Mouse (Mus musculus) hematopoietic stem cell, adult 5-6 weeks (primary cell): Measurements from ENCODE around the gene Dtx3. TPM values are rescaled to one million over a fixed set of nuclear protein-coding genes. Genes with fewer than 3 reads are reported as not detected.
"Not testable (repeated sequence)": the region's sequence is repeated elsewhere in the genome, so short reads cannot be mapped to it uniquely, and the experiment has no call there.

Experiments used
- ATAC-seq, 2 experiments: fragments of 125-278 bp in 1 of 2; replicated peaks in 1 of 2; 2 replicates each; pipeline ENCODE4 v1.8.0; 2016 to 2017; ENCODE audit warnings: inconsistent platforms in 2 of 2, mild to moderate bottlenecking in 2 of 2, moderate number of reproducible peaks in 2 of 2, low read depth in 1 of 2, moderate TSS enrichment in 1 of 2; ENCODE audit not compliant: low FRiP score in 2 of 2, poor library complexity in 2 of 2, severe bottlenecking in 2 of 2, insufficient read depth in 1 of 2, low TSS enrichment in 1 of 2
- total RNA-seq: library from RNA; stranded (forward); fragments of 172-1452, 232-1000 nt; gene quantifications from 2 replicates; pipeline ENCODE4 v1.2.3, GENCODE M21; 2017

Gene Dtx3
- total RNA-seq, 1 experiment from 2014 or later, result 56.2 TPM

DNA sequence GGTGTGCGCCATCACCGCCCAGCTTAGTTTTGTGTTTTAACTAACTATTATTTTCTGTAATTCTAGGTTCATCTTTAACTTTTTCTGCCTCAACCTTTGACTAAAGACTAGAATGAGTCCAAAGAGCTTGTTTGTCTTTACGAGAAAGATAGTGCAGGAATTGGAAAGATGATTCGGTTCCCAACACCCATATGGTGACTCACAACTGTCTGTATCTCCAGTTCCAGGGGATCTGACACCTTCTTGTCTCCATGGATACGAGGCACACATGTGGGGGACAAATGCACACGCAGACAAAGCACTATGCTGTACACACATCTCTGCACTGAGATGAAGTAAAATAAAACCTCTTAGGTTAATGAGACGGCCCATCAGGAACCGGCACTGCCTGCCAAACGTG, 35.4 kb downstream of the Dtx3 start:
- ATAC-seq, result no peak

DNA sequence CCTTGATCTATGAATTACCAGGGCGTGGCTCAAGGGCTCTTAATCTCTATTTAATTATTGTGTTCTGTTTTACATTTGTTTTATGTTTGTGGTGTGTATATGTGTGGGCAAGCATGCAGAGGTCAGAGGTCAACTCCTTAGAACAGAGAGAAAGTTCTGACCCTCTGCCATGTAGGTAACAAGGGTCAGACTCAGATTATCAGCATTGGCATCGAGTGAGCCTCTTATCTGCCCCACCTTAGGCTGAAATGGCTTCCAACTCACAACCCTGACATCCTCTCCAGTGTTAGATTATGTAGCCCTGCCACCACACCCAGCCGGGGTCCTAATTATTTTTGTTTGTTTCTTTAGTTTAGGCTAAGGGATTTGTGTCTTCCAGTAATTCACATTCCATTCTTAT, 37.1 kb downstream of the Dtx3 start:
- ATAC-seq, result no peak

DNA sequence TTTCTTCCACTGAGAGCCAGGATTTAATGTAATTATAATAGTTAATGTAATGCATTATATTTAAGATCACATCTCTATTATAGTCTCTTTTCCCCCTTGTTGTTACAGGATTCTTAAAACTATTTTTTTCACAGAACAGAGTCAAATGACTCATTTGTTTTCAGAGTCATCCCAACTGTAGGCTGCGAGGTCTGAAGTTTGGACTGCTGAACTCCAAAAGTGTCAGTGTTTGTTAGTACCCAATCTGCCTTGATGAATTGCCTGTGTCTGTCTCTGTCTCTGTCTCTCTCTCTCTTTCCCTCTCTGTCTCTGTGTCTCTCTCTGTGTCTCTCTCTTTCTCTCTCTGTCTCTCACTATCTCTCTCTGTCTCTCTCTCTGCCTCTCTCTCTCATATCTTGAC, 39.0 kb downstream of the Dtx3 start:
- ATAC-seq, result no peak

DNA sequence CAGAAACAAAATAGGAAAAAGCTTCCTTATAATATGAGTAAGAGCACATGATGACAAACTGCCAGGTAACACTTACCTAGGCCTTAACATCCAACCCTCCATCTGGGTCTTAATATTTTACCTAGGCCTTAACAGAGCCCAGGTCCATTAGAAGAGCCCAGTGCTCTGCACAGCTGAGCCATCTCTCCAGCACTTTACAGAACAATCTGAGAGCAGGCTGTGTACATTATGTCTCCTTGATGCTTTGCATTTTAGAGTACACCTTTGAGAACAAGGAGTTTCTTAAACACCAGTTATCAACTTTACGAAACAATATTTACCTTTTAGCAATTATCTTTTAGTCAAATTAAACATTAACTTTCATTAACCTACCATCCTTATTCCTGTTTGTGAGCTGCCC, 39.4 kb downstream of the Dtx3 start:
- no peak for ATAC-seq

DNA sequence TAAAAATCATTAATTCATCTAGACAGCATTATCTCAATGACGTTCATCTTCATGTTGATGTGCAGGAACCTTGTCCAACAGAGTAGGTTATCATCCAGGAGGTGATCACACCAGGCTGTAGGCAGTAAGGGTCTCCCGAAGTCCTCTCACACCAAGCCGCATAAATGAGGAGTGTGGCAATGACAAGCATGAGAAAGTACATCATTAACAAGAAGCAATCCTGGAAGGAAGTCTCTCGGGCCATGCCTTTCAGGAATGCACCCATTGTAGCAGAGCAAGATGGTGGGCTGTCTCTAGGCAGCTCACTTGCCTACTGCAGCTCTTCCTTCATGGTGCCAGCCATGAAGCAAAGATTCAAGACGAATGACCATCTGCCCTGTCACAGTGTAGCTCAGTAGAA, 40.9 kb downstream of the Dtx3 start:
- ATAC-seq, result no peak

DNA sequence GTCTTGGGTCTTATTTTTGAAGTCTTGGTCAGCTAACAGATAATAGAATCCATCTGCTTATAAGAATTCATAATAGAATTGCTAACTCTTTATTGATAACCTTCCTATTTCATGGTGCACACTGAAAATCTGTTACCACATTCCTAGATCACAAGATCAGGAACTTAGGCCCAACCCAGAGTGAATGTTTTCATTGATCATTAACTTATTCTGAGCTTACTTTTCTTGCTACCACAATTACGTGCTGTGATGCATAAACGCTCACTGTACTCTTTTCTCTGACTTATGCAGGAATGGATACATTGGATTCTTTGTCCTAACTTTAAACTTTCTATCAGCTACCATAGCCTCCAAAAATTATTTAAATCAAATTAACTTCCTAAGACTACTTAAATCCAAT, 41.3 kb downstream of the Dtx3 start:
- ATAC-seq, result no peak

DNA sequence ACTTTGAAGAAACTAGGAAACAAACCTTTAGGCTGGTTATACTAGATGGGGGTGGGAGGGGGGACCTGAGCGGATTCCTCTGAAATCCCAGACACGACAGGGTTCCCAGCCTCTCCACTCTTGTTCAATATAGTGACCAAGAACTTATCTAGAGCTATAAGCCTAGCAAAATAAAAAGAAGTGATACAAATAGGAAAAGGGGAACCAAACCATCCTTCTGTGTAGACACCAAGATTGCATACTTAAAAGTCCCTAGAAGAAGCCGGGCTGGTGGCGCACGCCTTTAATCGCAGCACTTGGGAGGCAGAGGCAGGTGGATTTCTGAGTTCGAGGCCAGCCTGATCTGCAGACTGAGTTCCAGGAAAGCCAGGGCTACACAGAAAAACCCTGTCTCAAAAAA, 42.2 kb downstream of the Dtx3 start:
- no peak for ATAC-seq

DNA sequence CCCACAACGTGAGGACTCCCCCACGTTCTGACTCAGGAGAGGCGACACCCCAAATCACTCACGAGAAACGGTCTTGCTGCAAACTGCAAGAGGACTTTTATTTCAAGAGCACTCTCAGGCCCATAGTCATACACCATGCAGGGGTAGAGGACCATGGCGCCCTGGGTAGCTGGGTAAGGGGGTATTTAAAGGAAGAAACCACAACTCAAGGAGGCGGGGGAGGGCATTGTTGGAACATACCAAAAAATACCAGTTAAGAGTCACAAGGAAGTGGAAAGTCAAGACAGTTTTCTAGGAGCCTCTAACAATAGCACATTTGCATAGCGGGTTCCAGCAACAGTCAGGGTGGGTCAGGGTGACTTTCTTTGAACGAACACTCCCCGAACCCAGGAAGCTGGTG, 43.0 kb downstream of the Dtx3 start:
- not testable (repeated sequence) for ATAC-seq

DNA sequence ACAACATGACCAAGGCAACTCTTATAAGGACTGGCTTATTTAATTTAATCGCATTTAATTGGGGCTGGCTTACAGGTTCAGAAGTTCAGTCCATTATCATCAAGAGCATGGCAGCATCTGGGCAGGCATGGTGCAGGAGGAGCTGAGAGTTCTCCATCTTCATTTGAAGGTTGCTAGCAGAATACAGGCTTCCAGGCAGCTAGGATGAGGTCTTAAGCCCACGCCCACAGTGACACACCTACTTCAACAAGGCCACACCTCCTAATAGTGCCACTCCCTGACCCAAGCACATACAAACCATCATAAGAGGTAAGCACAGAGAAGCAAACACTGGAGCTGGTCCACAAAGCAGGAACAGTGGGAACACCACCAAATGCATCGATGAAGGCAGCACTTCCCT, 44.3 kb downstream of the Dtx3 start:
- ATAC-seq, result not testable (repeated sequence)

DNA sequence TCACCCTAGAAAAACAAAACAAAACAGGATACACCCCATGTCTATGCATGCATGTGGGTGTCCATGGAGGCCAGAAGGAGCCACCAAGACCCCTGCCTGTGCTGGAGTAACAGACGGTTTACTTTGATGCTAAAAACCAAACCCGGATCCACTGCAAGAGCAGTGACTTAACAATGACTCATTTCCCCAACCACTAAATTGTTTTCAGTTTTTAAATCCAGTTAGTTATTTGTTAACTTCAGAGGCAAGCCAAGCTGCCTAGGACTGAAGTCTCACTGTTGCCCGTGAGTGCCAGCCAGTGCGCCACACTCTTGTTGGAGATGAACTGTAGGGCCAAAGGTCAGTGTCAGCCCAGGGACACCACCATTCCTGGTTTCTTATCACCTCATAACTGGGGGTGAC, 45.1 kb downstream of the Dtx3 start:
- ATAC-seq, result peak; percentile 17 to 27; a peak in 1 of 4 replicates

DNA sequence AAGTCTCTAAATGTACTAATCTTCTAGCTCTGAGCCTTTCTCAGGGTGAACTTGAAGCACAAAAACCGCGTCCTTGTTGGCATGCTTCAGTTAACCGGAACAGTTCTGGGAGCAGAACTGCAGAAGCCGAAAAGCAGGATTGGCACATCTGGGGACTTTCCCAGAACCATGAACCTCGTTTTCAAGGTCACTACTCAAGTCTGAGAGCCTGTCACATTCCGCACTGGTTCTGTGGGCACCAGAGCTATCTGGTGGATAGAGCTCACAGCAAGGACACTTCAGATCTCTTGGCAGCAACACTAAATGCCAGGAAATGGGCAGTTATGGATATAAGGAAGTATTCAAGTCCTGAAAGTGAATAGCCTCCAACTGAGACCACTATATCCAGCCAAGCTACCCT, 48.4 kb downstream of the Dtx3 start:
- no peak for ATAC-seq

DNA sequence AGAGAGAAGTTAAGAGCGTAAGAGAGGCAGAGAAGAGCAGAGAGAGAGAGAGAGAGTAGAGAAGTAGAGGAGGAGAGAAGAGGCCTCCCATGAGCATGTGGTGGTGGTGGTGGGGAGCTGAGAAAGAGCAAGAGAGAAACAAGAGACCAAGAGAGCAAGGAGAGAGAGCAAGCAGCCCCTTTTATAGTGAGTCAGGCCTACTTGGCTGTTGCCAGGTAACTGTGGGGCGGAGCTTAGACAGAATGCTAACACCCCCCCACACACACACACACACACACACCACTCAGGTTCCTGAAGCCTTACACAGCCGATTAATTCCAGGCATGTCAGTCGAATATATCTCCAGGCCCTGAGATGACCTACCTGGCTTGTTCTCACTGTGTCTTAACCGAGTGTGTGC, 50.2 kb downstream of the Dtx3 start:
- ATAC-seq, result no peak

DNA sequence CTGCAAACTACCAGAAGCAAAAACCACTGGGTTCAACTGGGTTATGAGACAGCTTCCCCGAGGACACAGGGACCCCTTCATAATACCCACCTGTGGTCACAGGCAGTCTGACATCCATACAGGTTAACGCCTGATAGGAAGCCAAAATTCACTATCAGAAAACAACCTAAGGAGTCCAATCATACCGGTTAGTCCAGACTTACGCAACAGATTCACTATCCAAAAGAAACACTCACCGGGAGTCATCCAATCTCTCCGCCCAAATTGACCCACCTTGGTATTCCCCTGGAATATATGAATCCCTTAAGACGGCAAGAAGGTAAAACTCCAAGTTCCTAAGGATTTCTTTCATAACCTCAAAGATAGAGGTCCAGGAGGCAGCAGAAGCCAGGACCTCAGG, 51.0 kb downstream of the Dtx3 start:
- no peak for ATAC-seq

DNA sequence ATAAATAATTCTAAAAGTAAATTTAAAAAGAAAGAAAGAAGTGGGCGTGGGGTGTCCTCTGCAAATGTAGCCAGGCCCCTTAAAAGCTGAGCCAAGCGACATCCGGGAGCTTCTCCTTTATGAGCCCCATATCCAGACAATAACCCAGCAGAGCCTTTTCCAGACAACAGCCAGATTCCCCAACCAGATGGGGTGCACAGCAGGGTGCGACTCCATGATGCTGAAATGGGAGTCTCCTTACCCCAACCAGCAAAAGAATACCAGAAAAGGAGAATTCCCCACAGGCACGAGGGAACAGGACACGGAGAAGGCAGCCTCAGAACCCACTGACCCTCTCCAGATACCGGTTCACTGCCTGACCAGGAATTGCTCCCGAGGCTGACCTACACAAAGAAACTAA, 52.3 kb downstream of the Dtx3 start:
- no peak for ATAC-seq

DNA sequence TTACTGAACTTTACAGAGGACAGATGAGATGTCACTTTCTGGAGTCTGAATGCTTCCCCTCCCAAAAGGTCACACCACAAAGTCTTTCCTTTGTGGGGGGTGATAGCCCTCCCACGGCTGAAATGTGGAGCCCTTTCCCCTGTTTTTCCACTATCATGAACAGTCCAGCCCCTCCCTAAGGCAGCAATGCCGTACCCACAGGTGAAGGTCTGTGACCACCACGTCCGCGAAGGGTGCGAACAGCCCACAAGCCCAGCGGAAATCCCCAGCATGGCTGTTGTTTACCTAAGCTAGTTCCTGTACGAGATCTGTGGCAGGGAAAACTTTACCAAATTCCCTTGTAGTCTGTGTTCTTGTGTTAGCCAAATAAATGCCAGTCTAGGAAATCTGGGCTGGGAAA, 54.0 kb downstream of the Dtx3 start:
- peak; percentile 14 to 51 for ATAC-seq

DNA sequence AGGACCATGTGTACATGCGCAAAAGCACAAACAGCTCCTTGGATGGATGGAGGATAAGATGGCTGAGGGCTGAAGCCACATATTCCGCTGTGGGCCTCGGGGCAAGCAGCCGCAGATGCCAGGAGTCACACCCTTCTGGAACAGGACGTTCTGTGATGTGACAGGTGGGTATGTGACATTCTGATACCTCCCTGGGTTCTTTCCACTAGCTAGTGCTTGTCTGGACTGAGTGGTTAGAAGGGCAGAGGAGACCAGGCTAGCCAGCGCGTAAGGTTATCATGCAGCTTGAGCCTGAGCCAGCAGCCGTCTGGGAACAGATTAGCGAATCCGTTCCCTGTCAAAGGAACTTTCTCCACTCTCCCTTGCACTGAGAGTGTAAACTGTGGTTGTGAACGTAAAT, 54.6 kb downstream of the Dtx3 start:
- no peak for ATAC-seq

Other genes with a start within 250 kb of the Dtx3 start
- 41.1 and 46.3 TPM in 2 replicates for gene Ctdsp2, start 217.0 kb downstream of the Dtx3 start, total RNA-seq
- 0.30 TPM in 1 of 2 replicates, not detected in the other for gene Avil, start 195.0 kb downstream of the Dtx3 start, total RNA-seq
- gene Tsfm, start 164.9 kb downstream of the Dtx3 start, total RNA-seq, result 23.6 and 35.5 TPM in 2 replicates
- 16.5 and 19.4 TPM in 2 replicates for gene Mettl1, start 154.3 kb downstream of the Dtx3 start, total RNA-seq
- not detected in 2 replicates for gene Eef1akmt3, start 154.2 kb downstream of the Dtx3 start, total RNA-seq
- 0.25 TPM in 1 of 2 replicates, not detected in the other for gene Cyp27b1, start 147.5 kb downstream of the Dtx3 start, total RNA-seq
- 0.89 and 2.2 TPM in 2 replicates for gene March9, start 135.5 kb downstream of the Dtx3 start, total RNA-seq
- gene Cdk4, start 132.2 kb downstream of the Dtx3 start, total RNA-seq, result 483 and 646 TPM in 2 replicates
- gene Tspan31, start 125.5 kb downstream of the Dtx3 start, total RNA-seq, result 54.5 and 56.6 TPM in 2 replicates
- gene Agap2, start 120.4 kb downstream of the Dtx3 start, total RNA-seq, result 59.3 and 89.6 TPM in 2 replicates
- gene Os9, start 74.6 kb downstream of the Dtx3 start, total RNA-seq, result 157 and 201 TPM in 2 replicates
- gene B4galnt1, start 30.5 kb downstream of the Dtx3 start, total RNA-seq, result 43.3 and 48.6 TPM in 2 replicates
- 0.30 and 0.50 TPM in 2 replicates for gene Slc26a10, start 15.1 kb downstream of the Dtx3 start, total RNA-seq
- gene Arhgef25, start 5.6 kb downstream of the Dtx3 start, total RNA-seq, result 8.7 and 18.4 TPM in 2 replicates
- 14.8 and 19.7 TPM in 2 replicates for gene Pip4k2c, start 15.9 kb upstream of the Dtx3 start, total RNA-seq
- gene Kif5a, start 67.6 kb upstream of the Dtx3 start, total RNA-seq, result 0.94 and 1.5 TPM in 2 replicates
- gene Dctn2, start 70.6 kb upstream of the Dtx3 start, total RNA-seq, result 85.8 and 96.8 TPM in 2 replicates
- 5.9 and 6.3 TPM in 2 replicates for gene Mbd6, start 93.3 kb upstream of the Dtx3 start, total RNA-seq
- 104 and 211 TPM in 2 replicates for gene Mars, start 116.1 kb upstream of the Dtx3 start, total RNA-seq
- gene Arhgap9, start 126.2 kb upstream of the Dtx3 start, total RNA-seq, result 29.5 and 43.7 TPM in 2 replicates
- gene Gli1, start 146.2 kb upstream of the Dtx3 start, total RNA-seq, result not detected in 2 replicates
- 0.13 TPM in 1 of 2 replicates, not detected in the other for gene Inhbe, start 158.7 kb upstream of the Dtx3 start, total RNA-seq
- gene Inhbc, start 174.7 kb upstream of the Dtx3 start, total RNA-seq, result not detected in 2 replicates
- gene R3hdm2, start 184.6 kb upstream of the Dtx3 start, total RNA-seq, result 41.3 and 73.9 TPM in 2 replicates